Mouse (Mus musculus) intestine, postnatal 0 days (tissue): ENCODE data around the gene Itpk1. TPM values are rescaled to one million over a fixed set of nuclear protein-coding genes. Genes with fewer than 3 reads are reported as not detected.

Experiments
- ATAC-seq: fragments of 200-750 bp; cut with Nextera tagmentation; 2 replicates; pipeline ENCODE4 v1.8.0; 2017; ENCODE audit warnings: mild to moderate bottlenecking, moderate TSS enrichment, moderate library complexity
- H3K27ac ChIP-seq: fragments of 300-500 bp; sonication (generic); 2 replicates; pipeline ENCODE4 v1.5.1; 2014; ENCODE audit warnings: mild to moderate bottlenecking, low read depth, low read length, moderate library complexity
- H3K27me3 ChIP-seq: fragments of 300-500 bp; sonication (generic); replicated peaks from 2 replicates; pipeline ENCODE4 v1.6.1; 2014; ENCODE audit warnings: low read length, mixed read lengths; ENCODE audit not compliant: control insufficient read depth, insufficient read depth
- H3K36me3 ChIP-seq: fragments of 300-500 bp; sonication (generic); 2 replicates; pipeline ENCODE4 v1.6.1; 2014; ENCODE audit warnings: mild to moderate bottlenecking, moderate library complexity; ENCODE audit not compliant: control insufficient read depth, insufficient read depth
- H3K4me1 ChIP-seq: fragments of 300-500 bp; sonication (generic); replicated peaks from 2 replicates; pipeline ENCODE4 v1.6.1; 2014; ENCODE audit warnings: antibody characterized with exemption, low read length, mixed read lengths; ENCODE audit not compliant: control insufficient read depth, insufficient read depth
- H3K4me2 ChIP-seq: fragments of 300-500 bp; sonication (generic); replicated peaks from 2 replicates; pipeline ENCODE4 v1.6.1; 2014; ENCODE audit warnings: low read depth, mild to moderate bottlenecking, moderate library complexity
- H3K4me3 ChIP-seq: fragments of 300-500 bp; sonication (generic); 2 replicates; pipeline ENCODE4 v1.5.1; 2014; ENCODE audit warnings: low read depth, low read length
- H3K9ac ChIP-seq: fragments of 300-500 bp; sonication (generic); 2 replicates; pipeline ENCODE4 v1.6.1; 2014; ENCODE audit warnings: mild to moderate bottlenecking, low read depth, low read length
- H3K9me3 ChIP-seq: fragments of 300-500 bp; sonication (generic); 2 replicates; pipeline ENCODE4 v1.6.1; 2016; ENCODE audit warnings: mixed run types; ENCODE audit not compliant: control insufficient read depth
- CTCF ChIP-seq: sonication (generic); IDR thresholded peaks from 2 replicates; pipeline ENCODE4 v1.5.1; 2016; ENCODE audit warnings: low read depth, mild to moderate bottlenecking, control low read depth, antibody characterized with exemption, moderate library complexity
- WGBS: fragments of 180-500 bp; shearing (Covaris S2); extraction: QIAGEN DNeasy Blood & Tissue Kit; methylation state at CpG from one replicate; pipeline ENCODE4 v1.1.7; 2014; 5-methylcytosine and 5-hydroxymethylcytosine counted together
- polyA plus RNA-seq: library from polyadenylated mRNA; unstranded; fragments of >200 nt; fragmentation: Nextera tagmentation; extraction: Ambion mirVana; gene quantifications from 2 replicates; pipeline ENCODE4 v1.2.1, GENCODE M21; 2015

Gene Itpk1
- polyA plus RNA-seq, 1 experiment from 2014 or later = 56.3 TPM

GRCm38 (mm10) chr12:102616201-102616600 is 88.5 kb downstream of the Itpk1 start:
- ATAC-seq = no peak
- Histone ChIP-seq H3K27me3 (no peaks in the 10 kb centered on the region), H3K27ac (peak overlapping the region; percentile 92; the same call in 1 of the 2 replicates), H3K9me3 (no peaks in the 10 kb centered on the region), H3K4me1 (peaks cover 12% of the 10 kb centered on the region; the same call in 1 of the 2 replicates), H3K4me3 (no peak overlapping the region), H3K9ac (no peak overlapping the region), H3K4me2 (no peak overlapping the region), H3K36me3 (peaks cover 7% of the 10 kb centered on the region; the same call in 1 of the 2 replicates)
- WGBS = 36% methylated on average over 4 of the region's 4 CpGs
- TF ChIP-seq CTCF = no peak

GRCm38 (mm10) chr12:102613411-102613810 is 91.3 kb downstream of the Itpk1 start:
- Histone ChIP-seq H3K27me3 (no peaks in the 10 kb centered on the region), H3K4me2 (no peak overlapping the region), H3K4me3 (no peak overlapping the region), H3K36me3 (peaks cover 19% of the 10 kb centered on the region), H3K9ac (no peak overlapping the region), H3K4me1 (no peaks in the 10 kb centered on the region), H3K27ac (no peak overlapping the region), H3K9me3 (no peaks in the 10 kb centered on the region)
- no peak for ATAC-seq
- 92% methylated on average over 4 of the region's 4 CpGs for WGBS
- no peak for TF ChIP-seq CTCF

GRCm38 (mm10) chr12:102612431-102612830 is 92.3 kb downstream of the Itpk1 start:
- peaks cover 21% of the 10 kb centered on the region for H3K36me3 ChIP-seq
- H3K9ac ChIP-seq = no peak overlapping the region
- H3K27ac ChIP-seq = peak overlapping the region; percentile 35; the same call in 1 of the 2 replicates
- no peak for TF ChIP-seq CTCF
- H3K4me2 ChIP-seq = no peak overlapping the region
- 77% methylated on average over 1 of the region's 1 CpGs for WGBS
- H3K4me1 ChIP-seq = no peaks in the 10 kb centered on the region
- H3K9me3 ChIP-seq = no peaks in the 10 kb centered on the region
- no peak for ATAC-seq
- H3K27me3 ChIP-seq = no peaks in the 10 kb centered on the region
- no peak overlapping the region for H3K4me3 ChIP-seq

- TF ChIP-seq CTCF = no peak
- Histone ChIP-seq H3K9me3 (no peaks in the 10 kb centered on the region), H3K27me3 (no peaks in the 10 kb centered on the region), H3K36me3 (peaks cover 24% of the 10 kb centered on the region), H3K4me3 (no peak overlapping the region), H3K27ac (no peak overlapping the region), H3K4me2 (no peak overlapping the region), H3K4me1 (no peaks in the 10 kb centered on the region), H3K9ac (no peak overlapping the region)
- WGBS = 91% methylated on average over 8 of the region's 8 CpGs
- ATAC-seq = no peak
Measured at GRCm38 (mm10) chr12:102610927-102611326, 93.8 kb downstream of the Itpk1 start.

- no peaks in the 10 kb centered on the region for H3K9me3 ChIP-seq
- peaks cover 39% of the 10 kb centered on the region for H3K36me3 ChIP-seq
- no peak for TF ChIP-seq CTCF
- WGBS = 78% methylated on average over 11 of the region's 11 CpGs
- no peaks in the 10 kb centered on the region; the same call in 1 of the 2 replicates for H3K4me1 ChIP-seq
- H3K27ac ChIP-seq = no peak overlapping the region
- no peak overlapping the region for H3K4me2 ChIP-seq
- H3K27me3 ChIP-seq = no peaks in the 10 kb centered on the region
- H3K4me3 ChIP-seq = no peak overlapping the region
- no peak for ATAC-seq
- H3K9ac ChIP-seq = no peak overlapping the region
Measured at GRCm38 (mm10) chr12:102607808-102608517, 96.8 kb downstream of the Itpk1 start.

- no peak for TF ChIP-seq CTCF
- peaks cover 43% of the 10 kb centered on the region for H3K36me3 ChIP-seq
- no peak overlapping the region for H3K27ac ChIP-seq
- ATAC-seq = no peak
- no peak overlapping the region for H3K9ac ChIP-seq
- H3K4me3 ChIP-seq = no peak overlapping the region
- peaks cover 3% of the 10 kb centered on the region; the same call in 1 of the 2 replicates for H3K4me1 ChIP-seq
- WGBS = 87% methylated on average over 8 of the region's 8 CpGs
- H3K9me3 ChIP-seq = no peaks in the 10 kb centered on the region
- no peaks in the 10 kb centered on the region for H3K27me3 ChIP-seq
- no peak overlapping the region for H3K4me2 ChIP-seq
Measured at GRCm38 (mm10) chr12:102607066-102607465, 97.7 kb downstream of the Itpk1 start.
